Mouse (Mus musculus) E14TG2a.4 (cell line): ENCODE data around the gene Gm20388.

Experiments used
- CTCF ChIP-seq: conservative IDR thresholded peaks from 2 replicates; pipeline ENCODE4 v1.5.1; 2014; ENCODE audit warnings: low read length
- NANOG ChIP-seq: IDR thresholded peaks from 2 replicates; pipeline ENCODE4 v1.6.1; 2014; ENCODE audit warnings: borderline replicate concordance, low read length, mixed read lengths

- no peak for TF ChIP-seq CTCF
- TF ChIP-seq NANOG = no peak
These were observed 2973.0 kb downstream of the Gm20388 start for GRCm38 (mm10) chr8:122883671-122884070.
